Mouse (Mus musculus) lung, embryonic 14.5 days (tissue): Measurements from ENCODE around the gene Fbxl7. TPM values are rescaled to one million over a fixed set of nuclear protein-coding genes. Genes with fewer than 3 reads are reported as not detected.
A peak's percentile ranks its signal among the peaks of the same experiment; 100 is the strongest.
"Not testable (repeated sequence)": the region's sequence is repeated elsewhere in the genome, so short reads cannot be mapped to it uniquely, and the experiment has no call there.

Experiments used
- ATAC-seq: fragments of 200-750 bp; cut with Nextera tagmentation; 2 replicates; pipeline ENCODE4 v1.8.0; 2017; ENCODE audit warnings: mild to moderate bottlenecking, moderate TSS enrichment, moderate library complexity; ENCODE audit not compliant: insufficient read depth
- DNase-seq: peaks from one replicate; pipeline ENCODE4 v3.0.0-alpha.2; 2015
- H3K27ac ChIP-seq: fragments of 300-500 bp; sonication (generic); 2 replicates; pipeline ENCODE4 v1.5.1; 2014; ENCODE audit warnings: low read depth, mild to moderate bottlenecking, moderate library complexity
- H3K27me3 ChIP-seq: fragments of 300-500 bp; sonication (generic); 2 replicates; pipeline ENCODE4 v1.6.1; 2014; ENCODE audit warnings: low read length, control low read depth; ENCODE audit not compliant: insufficient read depth
- H3K36me3 ChIP-seq: fragments of 300-500 bp; sonication (generic); 2 replicates; pipeline ENCODE4 v1.6.1; 2014; ENCODE audit warnings: control low read depth; ENCODE audit not compliant: insufficient read depth
- H3K4me1 ChIP-seq: fragments of 300-500 bp; sonication (generic); 2 replicates; pipeline ENCODE4 v1.6.1; 2014; ENCODE audit warnings: antibody characterized with exemption, control low read depth; ENCODE audit not compliant: insufficient read depth
- H3K4me2 ChIP-seq: fragments of 300-500 bp; sonication (generic); 2 replicates; pipeline ENCODE4 v1.6.1; 2014; ENCODE audit warnings: mild to moderate bottlenecking
- H3K4me3 ChIP-seq: fragments of 300-500 bp; sonication (generic); 2 replicates; pipeline ENCODE4 v1.5.1; 2014; ENCODE audit warnings: low read depth, low read length
- H3K9ac ChIP-seq: fragments of 300-500 bp; sonication (generic); 2 replicates; pipeline ENCODE4 v1.6.1; 2014
- H3K9me3 ChIP-seq: fragments of 300-500 bp; sonication (generic); 2 replicates; pipeline ENCODE4 v1.6.1; 2016; ENCODE audit warnings: low read depth, low read length, control low read depth
- CTCF ChIP-seq: IDR thresholded peaks from 2 replicates; pipeline ENCODE4 v1.5.1; 2016; ENCODE audit warnings: antibody characterized with exemption, low read depth
- WGBS: fragments of 180-500 bp; shearing (Covaris S2); extraction: QIAGEN DNeasy Blood & Tissue Kit; methylation state at CpG from one replicate; pipeline ENCODE4 v1.1.7; 2014; 5-methylcytosine and 5-hydroxymethylcytosine counted together
- polyA plus RNA-seq: library from polyadenylated mRNA; unstranded; fragments of >200 nt; fragmentation: Nextera tagmentation; extraction: Ambion mirVana; gene quantifications from 2 replicates; pipeline ENCODE4 v1.2.1, GENCODE M21; 2014

Fbxl7 gene
- polyA plus RNA-seq, 1 experiment from 2014 or later, result 23.5 TPM

GRCm38 (mm10) chr15:26780557-26780956, 114.8 kb downstream of the Fbxl7 start:
- H3K4me2 ChIP-seq, result no peak overlapping the region
- no peaks in the 10 kb centered on the region for H3K9me3 ChIP-seq
- H3K9ac ChIP-seq, result no peak overlapping the region
- no peak for TF ChIP-seq CTCF
- 90% methylated on average over 3 of the region's 3 CpGs for WGBS
- H3K4me1 ChIP-seq, result no peaks in the 10 kb centered on the region
- no peak overlapping the region for H3K4me3 ChIP-seq
- H3K27me3 ChIP-seq, result no peaks in the 10 kb centered on the region
- H3K27ac ChIP-seq, result no peak overlapping the region
- DNase-seq (no peak), ATAC-seq (no peak)
- no peaks in the 10 kb centered on the region for H3K36me3 ChIP-seq

GRCm38 (mm10) chr15:26779129-26779528, 116.3 kb downstream of the Fbxl7 start:
- Histone ChIP-seq H3K27ac (no peak overlapping the region), H3K4me3 (no peak overlapping the region), H3K9me3 (no peaks in the 10 kb centered on the region), H3K4me2 (no peak overlapping the region), H3K9ac (no peak overlapping the region), H3K36me3 (no peaks in the 10 kb centered on the region), H3K4me1 (no peaks in the 10 kb centered on the region), H3K27me3 (no peaks in the 10 kb centered on the region)
- no peak for ATAC-seq
- 37% methylated on average over 4 of the region's 4 CpGs for WGBS
- no peak for DNase-seq
- no peak for TF ChIP-seq CTCF

GRCm38 (mm10) chr15:26775720-26776119, 119.7 kb downstream of the Fbxl7 start:
- Histone ChIP-seq H3K27ac (no peak overlapping the region), H3K9ac (no peak overlapping the region), H3K9me3 (no peaks in the 10 kb centered on the region), H3K4me3 (no peak overlapping the region), H3K4me2 (no peak overlapping the region), H3K36me3 (no peaks in the 10 kb centered on the region), H3K27me3 (no peaks in the 10 kb centered on the region), H3K4me1 (no peaks in the 10 kb centered on the region)
- ATAC-seq (no peak), DNase-seq (no peak)
- no peak for TF ChIP-seq CTCF

- H3K27me3 ChIP-seq, result no peaks in the 10 kb centered on the region
- H3K9ac ChIP-seq, result no peak overlapping the region
- no peaks in the 10 kb centered on the region for H3K36me3 ChIP-seq
- ATAC-seq, result no peak
- no peak for TF ChIP-seq CTCF
- WGBS, result 90% methylated on average over 2 of the region's 2 CpGs
- DNase-seq, result no peak
- no peaks in the 10 kb centered on the region for H3K9me3 ChIP-seq
- no peak overlapping the region for H3K4me3 ChIP-seq
- no peak overlapping the region for H3K4me2 ChIP-seq
- H3K4me1 ChIP-seq, result no peaks in the 10 kb centered on the region
- no peak overlapping the region for H3K27ac ChIP-seq
Measured at GRCm38 (mm10) chr15:26774895-26775294, 120.5 kb downstream of the Fbxl7 start.

GRCm38 (mm10) chr15:26761651-26762050, 133.7 kb downstream of the Fbxl7 start:
- Histone ChIP-seq H3K27ac (no peak overlapping the region), H3K27me3 (no peaks in the 10 kb centered on the region), H3K4me1 (no peaks in the 10 kb centered on the region), H3K9me3 (no peaks in the 10 kb centered on the region), H3K4me3 (no peak overlapping the region), H3K9ac (no peak overlapping the region), H3K36me3 (no peaks in the 10 kb centered on the region), H3K4me2 (no peak overlapping the region)
- TF ChIP-seq CTCF, result no peak
- 61% methylated on average over 4 of the region's 4 CpGs for WGBS
- ATAC-seq (no peak), DNase-seq (peak; percentile 30)

- Histone ChIP-seq H3K4me2 (no peak overlapping the region), H3K9me3 (no peaks in the 10 kb centered on the region), H3K9ac (no peak overlapping the region), H3K27ac (no peak overlapping the region), H3K4me3 (no peak overlapping the region), H3K36me3 (no peaks in the 10 kb centered on the region), H3K4me1 (no peaks in the 10 kb centered on the region), H3K27me3 (no peaks in the 10 kb centered on the region)
- DNase-seq (no peak), ATAC-seq (no peak)
- TF ChIP-seq CTCF, result no peak
- 93% methylated on average over 3 of the region's 3 CpGs for WGBS
Measured at GRCm38 (mm10) chr15:26748484-26748883, 146.9 kb downstream of the Fbxl7 start.

- DNase-seq, result no peak
- Histone ChIP-seq H3K4me1 (no peaks in the 10 kb centered on the region), H3K27ac (no peak overlapping the region), H3K9ac (no peak overlapping the region), H3K27me3 (no peaks in the 10 kb centered on the region), H3K9me3 (no peaks in the 10 kb centered on the region), H3K36me3 (no peaks in the 10 kb centered on the region), H3K4me3 (no peak overlapping the region), H3K4me2 (no peak overlapping the region)
- 57% methylated on average over 2 of the region's 2 CpGs for WGBS
- no peak for ATAC-seq
- TF ChIP-seq CTCF, result no peak
Measured at GRCm38 (mm10) chr15:26732366-26732765, 163.0 kb downstream of the Fbxl7 start.

GRCm38 (mm10) chr15:26730760-26731159, 164.6 kb downstream of the Fbxl7 start:
- Histone ChIP-seq H3K36me3 (no peaks in the 10 kb centered on the region), H3K27ac (no peak overlapping the region), H3K4me3 (no peak overlapping the region), H3K9ac (no peak overlapping the region), H3K9me3 (no peaks in the 10 kb centered on the region), H3K27me3 (no peaks in the 10 kb centered on the region), H3K4me1 (no peaks in the 10 kb centered on the region), H3K4me2 (no peak overlapping the region)
- TF ChIP-seq CTCF, result no peak
- 45% methylated on average over 2 of the region's 2 CpGs for WGBS
- DNase-seq, result no peak
- no peak for ATAC-seq

GRCm38 (mm10) chr15:26729341-26729740, 166.0 kb downstream of the Fbxl7 start:
- H3K9ac ChIP-seq, ATAC-seq, H3K27me3 ChIP-seq, H3K9me3 ChIP-seq, H3K36me3 ChIP-seq, H3K4me1 ChIP-seq, H3K4me2 ChIP-seq, H3K4me3 ChIP-seq, DNase-seq, H3K27ac ChIP-seq: not testable (repeated sequence)
- WGBS, result 94% methylated on average over 5 of the region's 7 CpGs
